Mouse (Mus musculus) lung, postnatal 0 days (tissue): ENCODE measurements around the gene Gdpgp1. TPM values are rescaled to one million over a fixed set of nuclear protein-coding genes. Genes with fewer than 3 reads are reported as not detected.

Source experiments
- ATAC-seq: fragments of 200-750 bp; cut with Nextera tagmentation; 2 replicates; pipeline ENCODE4 v1.8.0; 2017; ENCODE audit warnings: moderate library complexity
- DNase-seq: peaks from one replicate; pipeline ENCODE4 v3.0.0-alpha.2; 2016; ENCODE audit warnings: low spot score
- H3K27ac ChIP-seq: fragments of 300-500 bp; sonication (generic); 2 replicates; pipeline ENCODE4 v1.5.1; 2014; ENCODE audit warnings: antibody characterized with exemption, mild to moderate bottlenecking, low read length, mixed read lengths
- H3K27me3 ChIP-seq: fragments of 300-500 bp; sonication (generic); replicated peaks from 2 replicates; pipeline ENCODE4 v1.6.1; 2014; ENCODE audit warnings: low read length, mixed read lengths; ENCODE audit not compliant: insufficient read depth
- H3K36me3 ChIP-seq: fragments of 300-500 bp; sonication (generic); 2 replicates; pipeline ENCODE4 v1.6.1; 2014; ENCODE audit warnings: low read length, mixed read lengths; ENCODE audit not compliant: insufficient read depth
- H3K4me1 ChIP-seq: fragments of 300-500 bp; sonication (generic); 2 replicates; pipeline ENCODE4 v1.6.1; 2014; ENCODE audit warnings: antibody characterized with exemption, low read depth, low read length, mixed read lengths; ENCODE audit not compliant: insufficient read depth
- H3K4me2 ChIP-seq: fragments of 300-500 bp; sonication (generic); replicated peaks from 2 replicates; pipeline ENCODE4 v1.6.1; 2014; ENCODE audit warnings: low read depth, mild to moderate bottlenecking, low read length, moderate library complexity, mixed read lengths
- H3K4me3 ChIP-seq: fragments of 300-500 bp; sonication (generic); 2 replicates; pipeline ENCODE4 v1.5.1; 2014; ENCODE audit warnings: low read depth, low read length
- H3K9ac ChIP-seq: fragments of 300-500 bp; sonication (generic); replicated peaks from 2 replicates; pipeline ENCODE4 v1.6.1; 2014; ENCODE audit warnings: low read depth, mild to moderate bottlenecking
- H3K9me3 ChIP-seq: fragments of 300-500 bp; sonication (generic); 2 replicates; pipeline ENCODE4 v1.6.1; 2016; ENCODE audit warnings: low read length, mixed read lengths
- CTCF ChIP-seq: IDR thresholded peaks from 2 replicates; pipeline ENCODE4 v1.5.1; 2016; ENCODE audit warnings: antibody characterized with exemption, mild to moderate bottlenecking
- EP300 ChIP-seq: IDR thresholded peaks from 2 replicates; pipeline ENCODE4 v1.6.1; 2016; ENCODE audit warnings: antibody characterized with exemption, mild to moderate bottlenecking, control low read depth
- WGBS: fragments of 180-500 bp; shearing (Covaris S2); extraction: QIAGEN DNeasy Blood & Tissue Kit; methylation state at CpG from one replicate; pipeline ENCODE4 v1.1.7; 2014; 5-methylcytosine and 5-hydroxymethylcytosine counted together
- polyA plus RNA-seq: library from polyadenylated mRNA; unstranded; fragments of >200 nt; fragmentation: Nextera tagmentation; extraction: Ambion mirVana; gene quantifications from 2 replicates; pipeline ENCODE4 v1.2.1, GENCODE M21; 2015

The Gdpgp1 gene
- polyA plus RNA-seq, 1 experiment from 2014 or later, result 2.8 TPM

DNA sequence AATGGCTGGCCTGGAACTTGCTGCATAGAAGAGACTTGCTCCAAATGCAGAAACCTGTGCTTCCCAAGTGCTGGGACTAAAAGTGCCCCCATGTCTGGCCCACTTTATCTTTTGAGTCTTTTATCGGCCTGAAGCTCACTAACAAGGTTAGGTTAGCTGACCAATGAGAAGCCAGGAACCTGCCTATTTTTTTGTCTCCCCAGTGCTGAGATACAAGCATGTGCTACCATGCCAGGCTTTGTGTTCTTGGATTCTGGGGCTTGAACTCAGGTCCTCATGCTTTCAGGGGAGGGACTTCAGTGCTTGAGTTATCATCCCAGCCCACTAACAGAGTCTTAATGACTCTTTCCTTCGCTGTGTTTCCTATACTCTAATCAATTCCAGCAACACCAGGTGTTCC, 25.0 kb downstream of the Gdpgp1 start:
- no peak overlapping the region for H3K9ac ChIP-seq
- TF ChIP-seq EP300 (no peak), CTCF (no peak)
- DNase-seq, result no peak
- peaks cover 9% of the 10 kb centered on the region; the same call in 1 of the 2 replicates for H3K4me1 ChIP-seq
- ATAC-seq, result no peak
- 71% methylated on average over 2 of the region's 2 CpGs for WGBS
- no peak overlapping the region for H3K27ac ChIP-seq
- H3K9me3 ChIP-seq, result no peaks in the 10 kb centered on the region
- no peak overlapping the region for H3K4me3 ChIP-seq
- no peaks in the 10 kb centered on the region for H3K36me3 ChIP-seq
- no peaks in the 10 kb centered on the region; the same call in 1 of the 2 replicates for H3K27me3 ChIP-seq
- H3K4me2 ChIP-seq, result no peak overlapping the region

DNA sequence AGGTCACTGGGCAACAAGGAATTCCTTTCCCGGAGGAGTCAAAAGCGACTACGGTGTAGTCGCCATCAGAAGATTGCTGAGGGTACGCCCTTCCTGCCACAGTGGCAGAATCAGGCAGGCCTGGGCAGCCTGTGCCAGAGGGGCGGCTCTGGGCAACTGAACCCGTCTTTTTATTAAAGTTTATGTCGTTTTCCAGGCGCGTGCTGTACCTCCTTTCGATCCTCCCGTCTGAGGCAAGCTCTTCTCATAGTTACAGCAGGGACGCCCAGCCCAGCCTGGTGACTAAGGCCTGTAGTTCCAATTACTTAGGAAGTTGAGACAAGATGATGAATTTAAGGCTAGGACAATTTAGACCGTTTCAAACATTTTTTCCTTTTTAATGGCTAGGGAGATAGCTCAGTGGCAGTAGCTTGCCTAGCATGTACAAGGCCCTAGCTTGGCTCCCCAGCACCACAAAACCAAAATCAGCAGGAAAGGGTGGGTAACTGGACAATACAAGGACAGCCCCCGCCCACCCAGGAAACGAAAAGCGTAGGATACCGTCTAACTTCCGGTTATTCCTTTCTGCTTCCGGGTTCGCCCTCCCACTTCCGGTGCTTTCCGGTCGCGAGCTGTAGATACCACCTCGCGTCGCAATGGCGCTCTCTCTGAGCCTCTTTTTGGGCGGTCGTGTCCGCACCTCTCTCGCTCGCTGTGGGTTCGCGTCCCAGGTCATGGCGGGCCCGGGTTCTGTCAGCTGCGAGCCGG, 28.1 kb downstream of the Gdpgp1 start, which contains the start of gene Ngrn:
Ngrn (plus strand) TSS at position 591 of the 747 bp plus-strand sequence.
- Histone ChIP-seq H3K27ac (peak within 1 kb of the TSS; percentile 87), H3K4me2 (peak within 1 kb of the TSS; percentile 93), H3K27me3 (no peaks in the 10 kb centered on the region), H3K4me1 (peaks cover 9% of the 10 kb centered on the region; the same call in 1 of the 2 replicates), H3K36me3 (peaks cover 9% of the 10 kb centered on the region; the same call in 1 of the 2 replicates), H3K9ac (peak within 1 kb of the TSS; percentile 76), H3K4me3 (peak within 1 kb of the TSS; percentile 80), H3K9me3 (no peaks in the 10 kb centered on the region)
- ATAC-seq (peak; percentile 96), DNase-seq (peak; percentile 96)
- peak; percentile 46 for TF ChIP-seq CTCF
- TF ChIP-seq EP300, result peak; percentile 57; the same call in 1 of the 2 replicates
- 24% methylated on average over 40 of the region's 40 CpGs for WGBS

DNA sequence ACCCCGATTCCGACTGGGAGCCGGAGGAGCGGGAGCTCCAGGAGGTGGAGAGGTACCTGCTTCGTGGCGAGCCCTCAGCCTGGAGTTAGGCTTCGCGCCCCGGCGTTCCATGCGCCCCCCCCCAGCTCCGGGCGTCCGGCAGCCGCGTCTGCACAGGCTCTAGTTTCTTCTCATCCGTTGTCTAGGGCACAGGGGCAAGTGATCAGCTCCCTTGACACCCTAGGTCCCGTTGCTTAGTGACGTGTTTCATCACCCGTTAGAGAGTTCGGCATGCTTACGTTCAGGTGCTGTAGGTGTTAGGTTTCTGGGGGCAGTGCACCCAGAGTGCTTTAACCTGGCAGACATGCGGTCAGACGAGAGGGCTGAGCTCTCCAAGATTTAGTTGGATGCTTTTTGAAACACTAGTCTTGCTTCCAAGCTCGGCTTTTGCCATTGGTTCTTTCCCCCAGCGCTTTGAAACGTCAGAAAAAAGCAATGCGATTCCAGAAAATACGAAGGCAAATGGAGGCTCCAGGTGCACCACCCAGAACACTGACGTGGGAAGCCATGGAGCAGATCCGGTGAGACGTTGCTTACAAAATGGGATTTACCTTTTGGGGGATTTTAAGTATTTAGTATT, 28.8 kb downstream of the Gdpgp1 start:
- no peak for TF ChIP-seq EP300
- H3K27me3 ChIP-seq, result no peaks in the 10 kb centered on the region
- 1% methylated on average over 31 of the region's 32 CpGs for WGBS
- H3K36me3 ChIP-seq, result peaks cover 16% of the 10 kb centered on the region; the same call in 1 of the 2 replicates
- peak overlapping the region; percentile 76 for H3K9ac ChIP-seq
- H3K4me1 ChIP-seq, result peaks cover 9% of the 10 kb centered on the region; the same call in 1 of the 2 replicates
- peak overlapping the region; percentile 80 for H3K4me3 ChIP-seq
- peak; percentile 54 for DNase-seq
- H3K9me3 ChIP-seq, result no peaks in the 10 kb centered on the region
- peak overlapping the region; percentile 93 for H3K4me2 ChIP-seq
- H3K27ac ChIP-seq, result peak overlapping the region; percentile 87
- ATAC-seq, result peak; percentile 67

DNA sequence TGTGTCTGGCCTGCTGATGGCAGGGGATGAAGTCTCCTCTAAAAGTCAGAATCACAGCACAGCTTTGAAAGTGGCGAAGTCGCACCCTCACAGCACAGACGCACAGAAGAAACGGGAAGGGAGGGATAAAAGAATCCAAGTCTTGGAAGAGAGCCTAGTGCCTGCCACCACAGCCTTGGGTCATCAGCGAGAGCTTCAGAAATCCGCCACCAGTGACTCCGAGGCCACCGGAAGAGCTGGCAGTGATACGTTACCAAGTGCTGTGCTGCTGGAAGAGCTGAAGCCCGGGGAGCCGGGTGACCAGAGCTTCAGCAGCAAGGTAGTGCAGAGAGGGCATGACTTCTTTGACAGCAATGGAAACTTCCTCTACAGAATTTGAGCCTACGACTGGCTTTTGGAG, 31.9 kb downstream of the Gdpgp1 start:
- peaks cover 12% of the 10 kb centered on the region; the same call in 1 of the 2 replicates for H3K4me1 ChIP-seq
- no peaks in the 10 kb centered on the region for H3K27me3 ChIP-seq
- no peak for TF ChIP-seq CTCF
- no peak for TF ChIP-seq EP300
- no peak overlapping the region for H3K4me3 ChIP-seq
- no peaks in the 10 kb centered on the region for H3K9me3 ChIP-seq
- no peak overlapping the region for H3K4me2 ChIP-seq
- ATAC-seq (no peak), DNase-seq (no peak)
- peaks cover 23% of the 10 kb centered on the region for H3K36me3 ChIP-seq
- 85% methylated on average over 12 of the region's 12 CpGs for WGBS
- no peak overlapping the region for H3K9ac ChIP-seq
- H3K27ac ChIP-seq, result no peak overlapping the region

DNA sequence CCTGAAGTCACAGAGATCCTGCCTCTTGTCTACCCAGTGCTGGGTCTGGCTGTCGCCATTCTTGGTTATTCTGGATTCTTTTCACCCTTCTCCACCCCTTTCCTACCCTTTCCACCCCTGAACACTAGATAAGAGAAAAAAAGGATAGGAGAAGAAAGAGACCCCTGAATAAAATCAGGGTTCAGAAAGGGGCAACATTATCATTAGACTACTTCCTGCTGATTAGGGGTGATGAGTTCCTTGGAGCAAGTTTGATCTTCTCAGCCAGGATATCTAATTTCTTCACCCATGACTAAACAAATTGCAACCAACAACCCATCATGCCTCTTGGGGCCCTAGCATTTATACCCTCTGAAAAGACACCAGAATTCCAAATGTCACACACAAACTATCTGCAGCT, 35.1 kb downstream of the Gdpgp1 start:
- no peak for ATAC-seq
- H3K9me3 ChIP-seq, result no peaks in the 10 kb centered on the region
- H3K27ac ChIP-seq, result no peak overlapping the region
- 64% methylated on average over 1 of the region's 1 CpGs for WGBS
- no peak for TF ChIP-seq CTCF
- TF ChIP-seq EP300, result no peak
- H3K4me2 ChIP-seq, result no peak overlapping the region
- H3K4me1 ChIP-seq, result peaks cover 6% of the 10 kb centered on the region; the same call in 1 of the 2 replicates
- no peak for DNase-seq
- H3K4me3 ChIP-seq, result no peak overlapping the region
- H3K27me3 ChIP-seq, result no peaks in the 10 kb centered on the region
- H3K9ac ChIP-seq, result no peak overlapping the region
- H3K36me3 ChIP-seq, result peaks cover 23% of the 10 kb centered on the region
